ENCODE assay signal across 12 mouse cellular contexts in genomic region chr8:120896203-120896602, GRCm38 (mm10).
DNase-seq lines count a peak whose midpoint lies in the region; ATAC-seq and TF ChIP-seq lines count a peak whose summit lies in the region.
"Had no signal": no experiment of that assay in that cellular context is flagged by ENCODE, and none has a peak within 500 bp of the region (broad histone marks: within the 10 kb centered on the region; RNA-seq: fewer than 3 reads in every experiment).

No protein-coding gene starts in this region.

- TF ChIP-seq CTCF in lung, embryonic 14.5 days (IDR thresholded peaks at IDR 0.05; ENCODE audit: low read depth), result no peak
- no peak for TF ChIP-seq CTCF in hindbrain, postnatal 0 days (IDR thresholded peaks at IDR 0.05; ENCODE audit: low read depth)

- no peaks in the 10 kb centered on the region for H3K9me3 ChIP-seq in lung, embryonic 14.5 days (ENCODE audit: low read depth, low read length)
- H3K9me3 ChIP-seq in forebrain, embryonic 13.5 days (replicated peaks), result no peaks in the 10 kb centered on the region
- H3K9me3 ChIP-seq in hindbrain, postnatal 0 days (ENCODE audit: low read length), result 0 out of 2 replicates have a peak, but pooled peaks cover 3% of the 10 kb centered on the region
- no peaks in the 10 kb centered on the region for H3K9me3 ChIP-seq in neural tube, embryonic 12.5 days
- H3K9me3 ChIP-seq: liver, embryonic 15.5 days had no signal

- peak overlapping the region; percentile 70; the same call in 1 of the 2 replicates for H3K27ac ChIP-seq in lung, embryonic 14.5 days (ENCODE audit: low read depth)
- H3K27ac ChIP-seq in forebrain, embryonic 13.5 days, result no peak overlapping the region
- H3K27ac ChIP-seq in hindbrain, postnatal 0 days, result no peak overlapping the region
- no peak overlapping the region for H3K27ac ChIP-seq in neural tube, embryonic 12.5 days
- H3K27ac ChIP-seq: liver, embryonic 15.5 days had no signal

- no peaks in the 10 kb centered on the region for H3K36me3 ChIP-seq in lung, embryonic 14.5 days (ENCODE audit: insufficient read depth)
- no peaks in the 10 kb centered on the region for H3K36me3 ChIP-seq in forebrain, embryonic 13.5 days (ENCODE audit: poor library complexity, severe bottlenecking)
- no peaks in the 10 kb centered on the region for H3K36me3 ChIP-seq in hindbrain, postnatal 0 days (ENCODE audit: insufficient read depth, low read length)
- no peaks in the 10 kb centered on the region for H3K36me3 ChIP-seq in neural tube, embryonic 12.5 days
- H3K36me3 ChIP-seq: liver, embryonic 15.5 days had no signal

- H3K4me2 ChIP-seq in lung, embryonic 14.5 days, result peak overlapping the region; percentile 46
- H3K4me2 ChIP-seq in forebrain, embryonic 13.5 days, result peak overlapping the region; percentile 43
- peak overlapping the region; percentile 40 for H3K4me2 ChIP-seq in hindbrain, postnatal 0 days (ENCODE audit: low read depth, low read length)
- peak overlapping the region; percentile 48 for H3K4me2 ChIP-seq in neural tube, embryonic 12.5 days (replicated peaks)
- H3K4me2 ChIP-seq: liver, embryonic 15.5 days had no signal

- no peak overlapping the region for H3K9ac ChIP-seq in lung, embryonic 14.5 days
- H3K9ac ChIP-seq in forebrain, embryonic 13.5 days, result no peak overlapping the region
- 0 out of 2 replicates have a peak overlapping the region, but pooled peaks have one; percentile 7 for H3K9ac ChIP-seq in hindbrain, postnatal 0 days (replicated peaks; ENCODE audit: low read length)
- H3K9ac ChIP-seq in neural tube, embryonic 12.5 days, result no peak overlapping the region
- H3K9ac ChIP-seq: liver, embryonic 15.5 days had no signal

- no peak overlapping the region; the same call in 1 of the 2 replicates for H3K4me3 ChIP-seq in lung, embryonic 14.5 days (ENCODE audit: low read depth, low read length)
- H3K4me3 ChIP-seq in forebrain, embryonic 13.5 days, result peak overlapping the region; percentile 21; the same call in 1 of the 2 replicates
- no peak overlapping the region for H3K4me3 ChIP-seq in hindbrain, postnatal 0 days (ENCODE audit: low read length)
- H3K4me3 ChIP-seq in neural tube, embryonic 12.5 days, result no peak overlapping the region
- H3K4me3 ChIP-seq: liver, embryonic 15.5 days had no signal

- intact Hi-C loops in left cerebral cortex, postnatal 14 days (cut with DNase I), result loop anchor here (5.0 kb wide), 2 partner anchors 76 to 196 kb away; no protein-coding TSS in a partner anchor
- intact Hi-C loops in gastrocnemius, postnatal 36 days (cut with DNase I), result no loop called here

- H3K27me3 ChIP-seq in lung, embryonic 14.5 days (ENCODE audit: insufficient read depth, low read length), result peaks cover 8% of the 10 kb centered on the region; the same call in 1 of the 2 replicates
- H3K27me3 ChIP-seq in forebrain, embryonic 13.5 days, result peaks cover 59% of the 10 kb centered on the region
- peaks cover 34% of the 10 kb centered on the region for H3K27me3 ChIP-seq in hindbrain, postnatal 0 days (ENCODE audit: insufficient read depth, low read length)
- peaks cover 68% of the 10 kb centered on the region for H3K27me3 ChIP-seq in neural tube, embryonic 12.5 days (replicated peaks)

- peaks cover 40% of the 10 kb centered on the region for H3K4me1 ChIP-seq in lung, embryonic 14.5 days (ENCODE audit: insufficient read depth)
- H3K4me1 ChIP-seq in forebrain, embryonic 13.5 days, result peaks cover 12% of the 10 kb centered on the region
- H3K4me1 ChIP-seq in hindbrain, postnatal 0 days (ENCODE audit: insufficient read depth, low read length), result no peaks in the 10 kb centered on the region
- H3K4me1 ChIP-seq in neural tube, embryonic 12.5 days, result peaks cover 14% of the 10 kb centered on the region
- H3K4me1 ChIP-seq: liver, embryonic 15.5 days had no signal

- peak; percentile 52 for DNase-seq in lung, embryonic 14.5 days
- DNase-seq in lung, postnatal 10 days, result no peak
- DNase-seq in hindbrain, postnatal 0 days (ENCODE audit: low spot score), result peak; percentile 37
- DNase-seq in left cerebral cortex, postnatal 14 days (ENCODE audit: low spot score in 2 of 2), result no peak
- DNase-seq in spleen, adult 18-20 months, result no peak
- DNase-seq in gastrocnemius, postnatal 36 days, result no peak
- DNase-seq: adrenal gland, postnatal 10 days; cerebellum, adult 11 months; kidney, postnatal 14 days had no signal

- WGBS in lung, embryonic 14.5 days, result 33% methylated on average over 13 of the region's 13 CpGs
- WGBS in forebrain, embryonic 13.5 days, result 34% methylated on average over 13 of the region's 13 CpGs
- 25% methylated on average over 13 of the region's 13 CpGs for WGBS in hindbrain, postnatal 0 days
- WGBS in neural tube, embryonic 12.5 days, result 33% methylated on average over 13 of the region's 13 CpGs

- ATAC-seq in lung, embryonic 14.5 days (ENCODE audit: insufficient read depth), result no peak
- no peak for ATAC-seq in forebrain, embryonic 13.5 days
- ATAC-seq in hindbrain, postnatal 0 days, result 0 out of 2 replicates have a peak, but pooled peaks have one; percentile 27
- no peak for ATAC-seq in neural tube, embryonic 12.5 days (ENCODE audit: low FRiP score, low read depth)

Comparison
In these comparisons a context has a peak if more than half of its experiments do, and no peak if none do; other contexts are left out.
1. DNase-seq: peak in lung, embryonic 14.5 days (single experiment) and hindbrain, postnatal 0 days (single experiment); none in lung, postnatal 10 days (single experiment), left cerebral cortex, postnatal 14 days (0 of 2), spleen, adult 18-20 months (0 of 2) and gastrocnemius, postnatal 36 days (0 of 2).
2. Peak in every context shown above with its lines, with median percentiles within 50 percentile points of each other: H3K4me2 ChIP-seq.